Mouse (Mus musculus) hindbrain, embryonic 12.5 days (tissue): ENCODE measurements around the gene Loxl1. TPM values are rescaled to one million over a fixed set of nuclear protein-coding genes. Genes with fewer than 3 reads are reported as not detected.
"Not testable (repeated sequence)": the region's sequence is repeated elsewhere in the genome, so short reads cannot be mapped to it uniquely, and the experiment has no call there.

Source experiments
- ATAC-seq: fragments of 200-750 bp; cut with Nextera tagmentation; 2 replicates; pipeline ENCODE4 v1.8.0; 2017; ENCODE audit warnings: moderate TSS enrichment; ENCODE audit not compliant: low FRiP score
- H3K27ac ChIP-seq: fragments of 300-500 bp; sonication (generic); 2 replicates; pipeline ENCODE4 v1.5.1; 2016; ENCODE audit warnings: mild to moderate bottlenecking
- H3K27me3 ChIP-seq: fragments of 300-500 bp; sonication (generic); 2 replicates; pipeline ENCODE4 v1.6.1; 2016; ENCODE audit warnings: mild to moderate bottlenecking
- H3K36me3 ChIP-seq: fragments of 300-500 bp; sonication (generic); 2 replicates; pipeline ENCODE4 v1.6.1; 2016; ENCODE audit warnings: mild to moderate bottlenecking
- H3K4me1 ChIP-seq: fragments of 300-500 bp; sonication (generic); 2 replicates; pipeline ENCODE4 v1.6.1; 2016
- H3K4me2 ChIP-seq: fragments of 300-500 bp; sonication (generic); replicated peaks from 2 replicates; pipeline ENCODE4 v1.6.1; 2016; ENCODE audit warnings: mild to moderate bottlenecking
- H3K4me3 ChIP-seq: fragments of 300-500 bp; sonication (generic); 2 replicates; pipeline ENCODE4 v1.5.1; 2016; ENCODE audit warnings: mild to moderate bottlenecking
- H3K9ac ChIP-seq: fragments of 300-500 bp; sonication (generic); 2 replicates; pipeline ENCODE4 v1.6.1; 2016; ENCODE audit warnings: mild to moderate bottlenecking, moderate library complexity
- H3K9me3 ChIP-seq: fragments of 300-500 bp; sonication (generic); replicated peaks from 2 replicates; pipeline ENCODE4 v1.6.1; 2016; ENCODE audit warnings: mild to moderate bottlenecking
- WGBS: fragments of 180-500 bp; shearing (Covaris S2); methylation state at CpG from one replicate; pipeline ENCODE4 v1.1.7; 2016; 5-methylcytosine and 5-hydroxymethylcytosine counted together
- polyA plus RNA-seq: library from polyadenylated mRNA; unstranded; fragments of >200 nt; fragmentation: Nextera tagmentation; extraction: Ambion mirVana; gene quantifications from 2 replicates; pipeline ENCODE4 v1.2.1, GENCODE M21; 2016

Loxl1 gene
- polyA plus RNA-seq, 1 experiment from 2014 or later = 19.2 TPM

GRCm38 (mm10) chr9:58253805-58254122 lies 59.2 kb downstream of the Loxl1 start:
- Histone ChIP-seq H3K27ac (peak overlapping the region; percentile 66), H3K4me3 (peak overlapping the region; percentile 75), H3K4me2 (peak overlapping the region; percentile 83), H3K4me1 (peaks cover 28% of the 10 kb centered on the region), H3K9ac (peak overlapping the region; percentile 87), H3K36me3 (peaks cover 22% of the 10 kb centered on the region)
- not testable (repeated sequence) for H3K9me3 ChIP-seq, ATAC-seq, H3K27me3 ChIP-seq
- WGBS = 67% methylated on average over 5 of the region's 5 CpGs

- Histone ChIP-seq H3K27ac (peak within 1 kb of the TSS; percentile 66), H3K4me3 (peak within 1 kb of the TSS; percentile 75), H3K36me3 (peaks cover 18% of the 10 kb centered on the region), H3K9ac (peak within 1 kb of the TSS; percentile 87), H3K4me2 (peak within 1 kb of the TSS; percentile 83), H3K27me3 (no peaks in the 10 kb centered on the region), H3K9me3 (no peaks in the 10 kb centered on the region), H3K4me1 (peaks cover 33% of the 10 kb centered on the region)
- WGBS = under 1% methylated on average over 31 of the region's 31 CpGs
- peak; percentile 96 for ATAC-seq
Observed at GRCm38 (mm10) chr9:58253033-58253804, 59.8 kb downstream of the Loxl1 start, which contains the start of gene Stoml1. Gene Stoml1 (plus strand): TSS chr9:58253164.

- H3K9ac ChIP-seq, H3K27ac ChIP-seq, H3K4me2 ChIP-seq, H3K27me3 ChIP-seq, ATAC-seq, H3K36me3 ChIP-seq, H3K4me3 ChIP-seq, H3K9me3 ChIP-seq: not testable (repeated sequence)
- WGBS = 90% methylated on average over 1 of the region's 1 CpGs
- peaks cover 41% of the 10 kb centered on the region for H3K4me1 ChIP-seq
Observed at GRCm38 (mm10) chr9:58250730-58251129, 62.3 kb downstream of the Loxl1 start.

- Histone ChIP-seq H3K36me3 (no peaks in the 10 kb centered on the region), H3K4me2 (no peak overlapping the region; the same call in 1 of the 2 replicates), H3K4me1 (peaks cover 41% of the 10 kb centered on the region), H3K27me3 (no peaks in the 10 kb centered on the region), H3K9me3 (no peaks in the 10 kb centered on the region), H3K27ac (no peak overlapping the region), H3K4me3 (no peak overlapping the region), H3K9ac (peak overlapping the region; percentile 57; the same call in 1 of the 2 replicates)
- no peak for ATAC-seq
- WGBS = 76% methylated on average over 8 of the region's 8 CpGs
Observed at GRCm38 (mm10) chr9:58250322-58250721, 62.7 kb downstream of the Loxl1 start.

GRCm38 (mm10) chr9:58249592-58250192 lies 63.3 kb downstream of the Loxl1 start, which contains the start of gene Pml:
Gene Pml (minus strand): TSS chr9:58249786.
- Histone ChIP-seq H3K9me3 (no peaks in the 10 kb centered on the region), H3K36me3 (no peaks in the 10 kb centered on the region), H3K27me3 (no peaks in the 10 kb centered on the region), H3K27ac (peak within 1 kb of the TSS; percentile 67), H3K9ac (peak within 1 kb of the TSS; percentile 57), H3K4me2 (peak within 1 kb of the TSS; percentile 53), H3K4me3 (peak within 1 kb of the TSS; percentile 41), H3K4me1 (peaks cover 36% of the 10 kb centered on the region)
- ATAC-seq = no peak
- 1% methylated on average over 16 of the region's 16 CpGs for WGBS

GRCm38 (mm10) chr9:58248746-58249413 lies 64.1 kb downstream of the Loxl1 start:
- H3K27ac ChIP-seq = no peak overlapping the region
- 52% methylated on average over 7 of the region's 7 CpGs for WGBS
- no peak for ATAC-seq

GRCm38 (mm10) chr9:58247064-58247759 lies 65.8 kb downstream of the Loxl1 start:
- H3K36me3 ChIP-seq = no peaks in the 10 kb centered on the region
- H3K4me3 ChIP-seq = no peak overlapping the region
- H3K9me3 ChIP-seq = no peaks in the 10 kb centered on the region
- peak; percentile 72 for ATAC-seq
- no peak overlapping the region for H3K27ac ChIP-seq
- H3K9ac ChIP-seq = no peak overlapping the region
- peaks cover 32% of the 10 kb centered on the region for H3K4me1 ChIP-seq
- H3K4me2 ChIP-seq = peak overlapping the region; percentile 49
- WGBS = 15% methylated on average over 25 of the region's 25 CpGs
- no peaks in the 10 kb centered on the region for H3K27me3 ChIP-seq

More at GRCm38 (mm10) chr9:58248746-58249413, 64.1 kb downstream of the Loxl1 start:
- Histone ChIP-seq H3K36me3 (no peaks in the 10 kb centered on the region), H3K4me2 (peak overlapping the region; percentile 53), H3K4me3 (peak overlapping the region; percentile 41), H3K27me3 (no peaks in the 10 kb centered on the region), H3K9ac (peak overlapping the region; percentile 57), H3K4me1 (peaks cover 29% of the 10 kb centered on the region), H3K9me3 (no peaks in the 10 kb centered on the region)

GRCm38 (mm10) chr9:58246083-58246591 lies 66.8 kb downstream of the Loxl1 start:
- no peaks in the 10 kb centered on the region for H3K36me3 ChIP-seq
- H3K4me2 ChIP-seq = no peak overlapping the region
- H3K4me1 ChIP-seq = peaks cover 42% of the 10 kb centered on the region
- ATAC-seq = no peak
- no peaks in the 10 kb centered on the region for H3K27me3 ChIP-seq
- no peak overlapping the region for H3K27ac ChIP-seq
- H3K9me3 ChIP-seq = no peaks in the 10 kb centered on the region
- 75% methylated on average over 4 of the region's 4 CpGs for WGBS
- H3K9ac ChIP-seq = no peak overlapping the region
- H3K4me3 ChIP-seq = no peak overlapping the region

- 84% methylated on average over 6 of the region's 6 CpGs for WGBS
- peaks cover 28% of the 10 kb centered on the region for H3K4me1 ChIP-seq
Observed at GRCm38 (mm10) chr9:58243696-58244095, 69.3 kb downstream of the Loxl1 start.

GRCm38 (mm10) chr9:58242696-58243095 lies 70.3 kb downstream of the Loxl1 start:
- H3K4me2 ChIP-seq = no peak overlapping the region
- no peaks in the 10 kb centered on the region for H3K27me3 ChIP-seq
- H3K36me3 ChIP-seq = no peaks in the 10 kb centered on the region
- peaks cover 24% of the 10 kb centered on the region for H3K4me1 ChIP-seq
- H3K9ac ChIP-seq = no peak overlapping the region
- no peaks in the 10 kb centered on the region for H3K9me3 ChIP-seq
- no peak for ATAC-seq
- H3K4me3 ChIP-seq = no peak overlapping the region
- WGBS = 86% methylated on average over 5 of the region's 5 CpGs
- H3K27ac ChIP-seq = 0 out of 2 replicates have a peak overlapping the region, but pooled peaks have one; percentile 18

More at GRCm38 (mm10) chr9:58243696-58244095, 69.3 kb downstream of the Loxl1 start:
- no peak for ATAC-seq
- H3K27ac ChIP-seq = no peak overlapping the region
- H3K27me3 ChIP-seq = no peaks in the 10 kb centered on the region
- H3K9ac ChIP-seq = no peak overlapping the region
- no peaks in the 10 kb centered on the region for H3K9me3 ChIP-seq
- no peak overlapping the region for H3K4me2 ChIP-seq
- H3K36me3 ChIP-seq = no peaks in the 10 kb centered on the region
- H3K4me3 ChIP-seq = no peak overlapping the region

GRCm38 (mm10) chr9:58241780-58242485 lies 71.1 kb downstream of the Loxl1 start:
- peaks cover 18% of the 10 kb centered on the region for H3K4me1 ChIP-seq
- WGBS = 61% methylated on average over 9 of the region's 9 CpGs
- ATAC-seq = no peak
- H3K27me3 ChIP-seq = no peaks in the 10 kb centered on the region
- H3K4me2 ChIP-seq = no peak overlapping the region
- 0 out of 2 replicates have a peak overlapping the region, but pooled peaks have one; percentile 18 for H3K27ac ChIP-seq
- no peak overlapping the region for H3K4me3 ChIP-seq
- no peaks in the 10 kb centered on the region for H3K36me3 ChIP-seq
- H3K9ac ChIP-seq = no peak overlapping the region
- no peaks in the 10 kb centered on the region for H3K9me3 ChIP-seq
